8 mouse cellular contexts compared by ENCODE assay signal in the genomic region with DNA sequence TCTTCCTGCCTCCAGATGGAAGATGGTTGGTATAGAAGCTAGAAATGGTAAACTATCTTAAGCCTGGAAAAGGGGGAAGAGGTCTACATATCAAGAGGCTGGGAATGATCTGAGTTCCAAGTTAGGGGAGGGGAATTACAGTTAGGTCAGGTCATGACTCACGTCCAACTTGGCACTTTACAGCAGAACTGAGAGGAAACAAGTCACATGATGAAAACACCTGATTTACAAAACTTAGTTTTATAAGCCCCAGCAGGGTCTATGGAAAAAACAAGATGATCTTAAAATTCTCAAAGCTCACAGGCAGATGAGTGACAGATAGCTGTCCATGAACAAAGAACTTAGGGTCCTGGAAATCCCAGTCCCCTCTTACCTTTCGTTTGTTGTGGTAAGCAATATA. TPM values are rescaled to one million over a fixed set of nuclear protein-coding genes. Genes with fewer than 3 reads are reported as not detected.
DNase-seq lines count a peak whose midpoint lies in the region; ATAC-seq and TF ChIP-seq lines count a peak whose summit lies in the region.

No protein-coding gene starts in this region.

- TF ChIP-seq CTCF in gastrocnemius, adult 2 months (IDR thresholded peaks at IDR 0.05) = no peak

- peak overlapping the region; percentile 98; the same call in 1 of the 2 replicates for H3K27ac ChIP-seq in gastrocnemius, adult 2 months
- H3K27ac ChIP-seq in forebrain, embryonic 13.5 days = no peak overlapping the region
- H3K27ac ChIP-seq in liver, embryonic 15.5 days (replicated peaks) = no peak overlapping the region

- ATAC-seq in forebrain, embryonic 13.5 days = no peak
- no peak for ATAC-seq in liver, embryonic 15.5 days (ENCODE audit: insufficient read depth)

- no peak for DNase-seq in gastrocnemius, adult 2 months
- DNase-seq in gastrocnemius, postnatal 36 days = no peak
- DNase-seq in 416B (ENCODE audit: low read depth) = peak; percentile 41
- no peak for DNase-seq in cerebellum, postnatal 36 days
- no peak for DNase-seq in adrenal gland, postnatal 25 days
- DNase-seq in gastrocnemius, postnatal 25 days = no peak

- WGBS in forebrain, embryonic 13.5 days = 77% methylated on average over 2 of the region's 2 CpGs
- WGBS in liver, embryonic 15.5 days (ENCODE audit: insufficient replicate concordance) = 24% methylated on average over 2 of the region's 2 CpGs

- H3K9ac ChIP-seq in forebrain, embryonic 13.5 days = peak overlapping the region; percentile 79
- H3K9ac ChIP-seq in liver, embryonic 15.5 days = peak overlapping the region; percentile 71

- peaks cover 37% of the 10 kb centered on the region for H3K4me1 ChIP-seq in forebrain, embryonic 13.5 days
- peaks cover 42% of the 10 kb centered on the region for H3K4me1 ChIP-seq in liver, embryonic 15.5 days (replicated peaks)

- no peaks in the 10 kb centered on the region for H3K27me3 ChIP-seq in forebrain, embryonic 13.5 days
- no peaks in the 10 kb centered on the region for H3K27me3 ChIP-seq in liver, embryonic 15.5 days

- intact Hi-C loops in gastrocnemius, adult 2 months (cut with DNase I) = no loop called here
- intact Hi-C loops in gastrocnemius, postnatal 36 days (cut with DNase I) = no loop called here

- H3K36me3 ChIP-seq in forebrain, embryonic 13.5 days (ENCODE audit: poor library complexity, severe bottlenecking) = peaks cover 33% of the 10 kb centered on the region
- H3K36me3 ChIP-seq in liver, embryonic 15.5 days (replicated peaks) = peaks cover 37% of the 10 kb centered on the region

- H3K9me3 ChIP-seq in forebrain, embryonic 13.5 days (replicated peaks) = no peaks in the 10 kb centered on the region
- no peaks in the 10 kb centered on the region for H3K9me3 ChIP-seq in liver, embryonic 15.5 days (replicated peaks)

- peak overlapping the region; percentile 91 for H3K4me2 ChIP-seq in forebrain, embryonic 13.5 days
- peak overlapping the region; percentile 87 for H3K4me2 ChIP-seq in liver, embryonic 15.5 days

- H3K4me3 ChIP-seq in gastrocnemius, adult 2 months = peak overlapping the region; percentile 76
- H3K4me3 ChIP-seq in forebrain, embryonic 13.5 days = peak overlapping the region; percentile 65
- H3K4me3 ChIP-seq in liver, embryonic 15.5 days (replicated peaks) = peak overlapping the region; percentile 89

RNA-seq across cellular contexts. Expression of a gene that starts 1.6 kb away (rescaled TPM):
- 10 to 100 TPM; 23.2 to 29.0 TPM for total RNA-seq in gastrocnemius, adult 2 months (2021)
- total RNA-seq in gastrocnemius, postnatal 36 days (2021) = 10 to 100 TPM; 21.8 to 22.1 TPM
- polyA plus RNA-seq in forebrain, embryonic 13.5 days (2015; fragmentation: Nextera tagmentation; extraction: Ambion mirVana) = 28.8 and 32.0 TPM in 2 replicates
- polyA plus RNA-seq in liver, embryonic 15.5 days (2015; fragmentation: Nextera tagmentation; extraction: Ambion mirVana) = 13.1 and 14.9 TPM in 2 replicates
- total RNA-seq in adrenal gland, postnatal 25 days (2021) = 176 and 187 TPM in 2 replicates
- 10 to 100 TPM; 20.6 to 22.9 TPM for total RNA-seq in gastrocnemius, postnatal 25 days (2021)

RNA-seq across cellular contexts. Expression of a gene that starts 16.9 kb away (rescaled TPM):
- 10 to 100 TPM; 56.1 to 98.6 TPM for total RNA-seq in gastrocnemius, adult 2 months (2021)
- 10 to 100 TPM; 70.2 to 71.6 TPM for total RNA-seq in gastrocnemius, postnatal 36 days (2021)
- 3.6 and 5.5 TPM in 2 replicates for polyA plus RNA-seq in forebrain, embryonic 13.5 days (2015; fragmentation: Nextera tagmentation; extraction: Ambion mirVana)
- polyA plus RNA-seq in liver, embryonic 15.5 days (2015; fragmentation: Nextera tagmentation; extraction: Ambion mirVana) = 17.9 and 18.2 TPM in 2 replicates
- 309 and 334 TPM in 2 replicates for total RNA-seq in adrenal gland, postnatal 25 days (2021)
- 10 to 100 TPM; 55.9 to 73.4 TPM for total RNA-seq in gastrocnemius, postnatal 25 days (2021)

RNA-seq across cellular contexts. Expression of a gene that starts 16.9 kb away (rescaled TPM):
- 1 to 10 TPM; 7.7 to 9.8 TPM for total RNA-seq in gastrocnemius, adult 2 months (2021)
- 1 to 10 TPM; 6.1 to 9.5 TPM for total RNA-seq in gastrocnemius, postnatal 36 days (2021)
- 14.1 and 14.8 TPM in 2 replicates for polyA plus RNA-seq in forebrain, embryonic 13.5 days (2015; fragmentation: Nextera tagmentation; extraction: Ambion mirVana)
- 4.2 TPM in 2 replicates for polyA plus RNA-seq in liver, embryonic 15.5 days (2015; fragmentation: Nextera tagmentation; extraction: Ambion mirVana)
- total RNA-seq in adrenal gland, postnatal 25 days (2021) = 23.3 and 24.4 TPM in 2 replicates
- total RNA-seq in gastrocnemius, postnatal 25 days (2021) = 1 to 10 TPM; 8.6 to 9.3 TPM
